Mouse (Mus musculus): ENCODE measurements at regions not wholly inside any gene's neighbourhood (a gene's known extent, or its start where the extent isn't known, plus 50 kb on each side); places are given as distances from the start of the nearest gene placed in this dataset.
A peak's percentile ranks its signal among the peaks of the same experiment; 100 is the strongest.

- 0 out of 4 replicates have a peak, but pooled peaks of 1 of the 2 experiments have one; percentile 36 for TF ChIP-seq EP300 (IDR thresholded peaks at IDR 0.05; ENCODE audit: low read depth in 1 of 2, low read length in 2 of 2)
- TF ChIP-seq RAD21 (IDR thresholded peaks at IDR 0.05; ENCODE audit: low read depth, low read length) = no peak
- TF ChIP-seq MEF2A (IDR thresholded peaks at IDR 0.05; ENCODE audit: extremely low read depth, insufficient replicate concordance, low read depth, low read length, poor library complexity, severe bottlenecking) = no peak
- TF ChIP-seq USF2 (IDR thresholded peaks at IDR 0.05; ENCODE audit: borderline replicate concordance in 1 of 2, insufficient read depth in 1 of 2, low read depth in 1 of 2, low read length in 2 of 2) = no peak
- TF ChIP-seq SIN3A (IDR thresholded peaks at IDR 0.05; ENCODE audit: low read length) = peak; percentile 35; the same call in 1 of the 2 replicates
- TF ChIP-seq GATA1 (IDR thresholded peaks at IDR 0.05; ENCODE audit: low read depth, low read length) = no peak
- TF ChIP-seq HCFC1 (IDR thresholded peaks at IDR 0.05; ENCODE audit: low read depth, low read length) = no peak
- no peak for TF ChIP-seq ZKSCAN1 (IDR thresholded peaks at IDR 0.05; ENCODE audit: low read depth, low read length)
- peak; percentile 76; the same call in 1 of the 2 replicates for TF ChIP-seq GABPA (IDR thresholded peaks at IDR 0.05; ENCODE audit: low read depth, low read length)
- TF ChIP-seq MAFK (IDR thresholded peaks at IDR 0.05; ENCODE audit: borderline replicate concordance, low read depth, low read length) = peak; percentile 71; the same call in 1 of the 2 replicates
These were observed 60.6 kb upstream of the Igfbp7 start (continued) for GRCm38 (mm10) chr5:77468467-77468866.

DNA sequence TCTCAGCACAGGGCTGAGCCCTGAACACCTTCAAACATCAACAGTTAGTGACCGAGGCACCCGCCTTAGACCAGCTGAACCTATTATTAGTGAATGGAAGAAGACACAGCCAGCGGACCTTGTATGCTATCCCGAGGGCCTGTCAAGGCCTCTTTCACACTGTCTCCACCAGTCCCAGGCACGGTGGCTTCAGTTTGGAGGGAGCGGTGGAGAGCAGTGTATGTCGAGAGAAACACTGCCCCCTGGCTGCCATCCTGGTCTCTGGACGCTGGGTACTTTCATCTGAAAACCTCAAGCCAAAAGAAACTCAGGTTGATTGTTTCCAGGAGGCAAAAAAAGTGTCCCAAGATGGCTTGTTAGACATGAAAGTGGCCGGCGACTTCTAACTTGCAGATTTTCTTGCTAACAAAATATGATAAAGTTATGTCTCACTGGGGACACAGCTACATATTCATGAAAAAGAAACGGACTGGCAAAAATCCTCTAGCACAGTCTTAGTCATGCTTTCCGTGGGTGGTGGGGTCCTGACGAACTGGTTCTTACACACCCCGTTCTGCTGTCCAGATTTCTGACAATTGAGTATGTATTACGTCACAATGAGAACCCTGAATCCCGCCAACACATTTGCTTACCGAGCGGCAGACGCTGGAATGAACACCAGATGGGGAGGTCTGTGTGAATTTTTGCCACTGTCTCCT is 57.2 kb upstream of the Igfbp7 start:
- no peak overlapping the region for H3K9ac ChIP-seq (ENCODE audit: control insufficient read depth, low read depth, low read length, poor library complexity, severe bottlenecking)
- no peaks in the 10 kb centered on the region for H3K27me3 ChIP-seq (ENCODE audit: control insufficient read depth in 1 of 2, insufficient read depth in 2 of 2, low read length in 2 of 2)
- DNase-seq (ENCODE audit: low read depth, low spot score) = peak; percentile 38
- H3K4me3 ChIP-seq (ENCODE audit: control insufficient read depth in 1 of 2, insufficient read depth in 1 of 2, low read depth in 2 of 2, low read length in 2 of 2) = no peak overlapping the region
- H3K27ac ChIP-seq (ENCODE audit: control insufficient read depth, low read depth, low read length) = no peak overlapping the region
- H3K36me3 ChIP-seq (ENCODE audit: control insufficient read depth in 1 of 2, insufficient read depth in 2 of 2, low read length in 2 of 2) = peaks cover 0 to 3% of the 10 kb centered on the region in 2 experiments; a peak in 1 of 4 replicates
- peaks cover 0 to 3% of the 10 kb centered on the region in 2 experiments; a peak in 1 of 4 replicates for H3K4me1 ChIP-seq (ENCODE audit: control insufficient read depth in 1 of 2, insufficient read depth in 2 of 2, low read length in 2 of 2)
- TF ChIP-seq SIN3A (IDR thresholded peaks at IDR 0.05; ENCODE audit: low read length) = no peak
- TF ChIP-seq HCFC1 (IDR thresholded peaks at IDR 0.05; ENCODE audit: low read depth, low read length) = no peak
- no peak for TF ChIP-seq JUND (IDR thresholded peaks at IDR 0.05; ENCODE audit: low read depth, low read length)
- no peak for TF ChIP-seq POLR2A (IDR thresholded peaks at IDR 0.05; ENCODE audit: control insufficient read depth in 1 of 2, insufficient read depth in 1 of 2, low read depth in 1 of 2, low read length in 2 of 2, poor library complexity in 1 of 2)
- TF ChIP-seq TBP (IDR thresholded peaks at IDR 0.05; ENCODE audit: low read depth, low read length) = no peak
- no peak for TF ChIP-seq EP300 (IDR thresholded peaks at IDR 0.05; ENCODE audit: low read depth in 1 of 2, low read length in 2 of 2)
- no peak for TF ChIP-seq BHLHE40 (IDR thresholded peaks at IDR 0.05; ENCODE audit: borderline replicate concordance, low read depth, low read length)
- TF ChIP-seq CHD1 (IDR thresholded peaks at IDR 0.05; ENCODE audit: low read depth, low read length) = no peak
- no peak for TF ChIP-seq GABPA (IDR thresholded peaks at IDR 0.05; ENCODE audit: low read depth, low read length)
- peak; percentile 32 for TF ChIP-seq SMC3 (IDR thresholded peaks at IDR 0.05; ENCODE audit: low read depth, low read length)
- no peak for TF ChIP-seq TCF12 (IDR thresholded peaks at IDR 0.05; ENCODE audit: low read depth, low read length)
- TF ChIP-seq ELF1 (IDR thresholded peaks at IDR 0.05; ENCODE audit: low read depth, low read length) = no peak
- TF ChIP-seq UBTF (IDR thresholded peaks at IDR 0.05; ENCODE audit: borderline replicate concordance, insufficient read depth, low read depth, low read length) = no peak
- TF ChIP-seq ZC3H11A (IDR thresholded peaks at IDR 0.05; ENCODE audit: low read depth, low read length) = no peak
- TF ChIP-seq CTCF (IDR thresholded peaks at IDR 0.05 in 2 of 3, conservative IDR thresholded peaks at IDR 0.05 in 1 of 3; ENCODE audit: control insufficient read depth in 1 of 3, insufficient read depth in 1 of 3, low read depth in 2 of 3, low read length in 3 of 3, poor library complexity in 1 of 3, severe bottlenecking in 1 of 3) = peak in 2 of 3 experiments; percentile 59 to 76; a peak in 5 of 6 replicates
- no peaks in the 10 kb centered on the region for H3K79me2 ChIP-seq (ENCODE audit: control insufficient read depth, insufficient read depth, low read length, poor library complexity)
- H3K9me3 ChIP-seq (replicated peaks; ENCODE audit: insufficient read depth, low read length) = no peaks in the 10 kb centered on the region

Data from MEL (cell line).